Mouse (Mus musculus) gastrocnemius, postnatal 25 days (tissue): ENCODE data around the gene Ssh3. TPM values are rescaled to one million over a fixed set of nuclear protein-coding genes. Genes with fewer than 3 reads are reported as not detected.
A peak's percentile ranks its signal among the peaks of the same experiment; 100 is the strongest.

ENCODE experiments used
- DNase-seq: peaks from one replicate; pipeline ENCODE4 v3.0.0; 2022
- total RNA-seq, 2 experiments: library from RNA; stranded (reverse); gene quantifications; 1 replicate in 1 of 2; 2 replicates in 1 of 2; pipeline ENCODE4 v1.2.3; 2021

The Ssh3 gene
- total RNA-seq, 2 experiments from 2014 or later = 3.4 to 3.9 TPM

GRCm38 (mm10) chr19:4244775-4245174, 24.2 kb downstream of the Ssh3 start:
- no peak for DNase-seq

DNA sequence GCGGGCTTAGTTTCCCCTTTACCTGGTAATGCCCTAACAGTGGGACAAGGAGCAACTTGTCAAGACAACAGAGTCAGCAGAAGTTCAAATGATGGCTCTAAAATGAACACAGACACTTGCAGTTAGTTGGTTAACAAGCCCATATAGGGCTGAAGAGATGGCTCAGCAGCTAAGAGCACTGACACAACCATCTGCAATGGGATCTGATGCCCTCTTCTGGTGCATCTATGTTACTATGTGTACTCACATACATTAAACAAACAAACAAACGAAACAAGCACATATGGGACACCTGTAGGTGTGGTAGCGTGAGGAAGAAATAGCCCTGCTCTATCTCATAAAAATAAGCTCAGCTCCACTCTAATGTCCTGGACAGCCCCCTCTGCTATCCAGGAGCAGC, 26.6 kb downstream of the Ssh3 start:
- DNase-seq = no peak

- DNase-seq = no peak
Measured at GRCm38 (mm10) chr19:4240247-4240668, 28.7 kb downstream of the Ssh3 start.

DNA sequence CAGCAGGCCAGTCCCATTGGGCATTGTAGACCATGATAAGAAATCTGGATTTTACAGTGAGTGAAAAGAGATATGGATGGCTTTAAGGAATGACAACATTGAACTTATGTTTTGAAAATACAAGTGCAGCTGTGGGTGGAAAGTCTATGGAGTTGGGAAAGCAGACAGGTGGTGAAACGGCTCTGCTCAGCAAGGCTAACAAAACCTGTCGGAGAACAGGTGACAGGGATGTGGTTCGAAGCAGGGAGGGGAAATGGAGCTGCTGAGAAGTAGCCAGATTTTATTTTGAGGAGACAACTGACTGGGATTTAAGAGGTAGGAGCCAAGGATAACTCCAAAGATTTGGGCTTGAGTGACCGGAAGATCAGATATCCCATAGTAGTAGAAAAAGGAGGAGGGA, 34.4 kb downstream of the Ssh3 start:
- DNase-seq = no peak

GRCm38 (mm10) chr19:4232651-4233050, 36.3 kb downstream of the Ssh3 start:
- no peak for DNase-seq

- DNase-seq = no peak
Measured at GRCm38 (mm10) chr19:4232186-4232572, 36.8 kb downstream of the Ssh3 start.

- DNase-seq = peak; percentile 99
Measured at GRCm38 (mm10) chr19:4231253-4232185, 37.5 kb downstream of the Ssh3 start, which contains the start of gene Pold4. Gene Pold4 (plus strand): TSS chr19:4231899.

DNA sequence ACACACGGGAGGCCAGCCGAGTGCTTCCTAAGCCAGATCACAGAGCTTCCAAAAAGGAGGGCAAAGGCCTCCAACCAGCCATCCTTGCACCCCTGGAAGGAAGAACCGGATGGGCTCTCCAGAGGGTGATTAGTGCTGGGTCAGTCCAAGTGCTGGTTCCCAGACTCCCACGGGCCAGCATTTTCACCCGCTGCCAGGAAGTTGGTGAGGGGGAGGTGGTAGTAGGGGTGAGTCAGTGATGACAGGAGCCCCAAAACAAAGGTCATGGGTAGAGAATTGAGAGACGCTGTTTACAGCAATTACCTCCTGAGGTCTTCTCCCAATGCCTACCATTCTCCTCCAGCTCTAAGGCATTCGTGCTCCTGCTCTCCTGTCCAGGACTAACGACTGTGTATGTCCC, 38.6 kb downstream of the Ssh3 start:
- DNase-seq = no peak

DNA sequence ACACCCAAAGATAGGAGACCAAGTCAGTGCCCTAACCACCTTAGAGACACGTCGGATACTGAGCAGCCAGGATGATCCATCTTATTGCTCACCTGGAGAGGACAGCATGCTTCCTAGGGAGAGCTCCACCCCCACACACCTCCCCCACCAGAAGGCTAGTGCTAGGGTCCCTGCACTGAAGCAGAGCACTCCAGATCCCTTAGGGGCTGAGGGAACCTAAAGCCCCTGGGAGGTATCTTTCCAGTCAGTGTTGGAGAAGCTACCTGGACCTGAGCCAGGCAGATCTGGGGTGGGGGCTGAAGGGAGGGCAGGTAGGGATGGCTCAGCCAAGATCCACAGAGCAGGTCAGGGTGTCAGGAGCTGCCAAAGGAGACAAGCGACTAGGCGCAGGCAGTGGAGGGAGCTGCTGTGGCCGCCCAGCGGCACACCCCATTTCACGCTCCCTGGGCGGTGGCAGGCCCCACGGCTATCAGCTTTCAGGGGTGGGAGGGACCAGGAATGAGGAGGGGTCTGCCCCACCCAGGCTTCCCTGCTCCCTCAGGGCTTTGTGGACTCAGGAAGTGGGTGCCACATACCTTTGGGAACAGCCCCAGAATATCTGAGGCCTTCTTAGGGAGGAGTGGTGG, 39.4 kb downstream of the Ssh3 start:
- DNase-seq = peak; percentile 41

DNA sequence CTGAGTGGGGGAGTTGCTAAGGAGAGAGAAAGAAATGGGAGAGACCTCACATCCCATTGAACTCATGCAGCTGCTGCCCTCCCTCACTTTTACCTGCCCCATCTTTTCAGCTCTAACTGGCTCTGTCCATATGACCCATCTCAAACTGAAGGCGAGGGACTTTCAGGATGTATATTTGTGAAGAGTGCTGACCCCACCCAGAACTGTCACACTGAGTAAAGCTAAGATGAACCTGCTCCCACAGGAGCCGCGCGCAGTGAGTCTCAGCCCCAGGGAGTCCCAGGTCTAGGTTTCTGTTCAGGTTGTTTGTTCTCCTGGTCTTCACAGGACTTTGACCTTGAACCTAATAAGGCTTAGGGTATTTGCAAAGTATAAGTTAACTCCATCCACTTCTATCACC, 40.1 kb downstream of the Ssh3 start:
- no peak for DNase-seq

DNA sequence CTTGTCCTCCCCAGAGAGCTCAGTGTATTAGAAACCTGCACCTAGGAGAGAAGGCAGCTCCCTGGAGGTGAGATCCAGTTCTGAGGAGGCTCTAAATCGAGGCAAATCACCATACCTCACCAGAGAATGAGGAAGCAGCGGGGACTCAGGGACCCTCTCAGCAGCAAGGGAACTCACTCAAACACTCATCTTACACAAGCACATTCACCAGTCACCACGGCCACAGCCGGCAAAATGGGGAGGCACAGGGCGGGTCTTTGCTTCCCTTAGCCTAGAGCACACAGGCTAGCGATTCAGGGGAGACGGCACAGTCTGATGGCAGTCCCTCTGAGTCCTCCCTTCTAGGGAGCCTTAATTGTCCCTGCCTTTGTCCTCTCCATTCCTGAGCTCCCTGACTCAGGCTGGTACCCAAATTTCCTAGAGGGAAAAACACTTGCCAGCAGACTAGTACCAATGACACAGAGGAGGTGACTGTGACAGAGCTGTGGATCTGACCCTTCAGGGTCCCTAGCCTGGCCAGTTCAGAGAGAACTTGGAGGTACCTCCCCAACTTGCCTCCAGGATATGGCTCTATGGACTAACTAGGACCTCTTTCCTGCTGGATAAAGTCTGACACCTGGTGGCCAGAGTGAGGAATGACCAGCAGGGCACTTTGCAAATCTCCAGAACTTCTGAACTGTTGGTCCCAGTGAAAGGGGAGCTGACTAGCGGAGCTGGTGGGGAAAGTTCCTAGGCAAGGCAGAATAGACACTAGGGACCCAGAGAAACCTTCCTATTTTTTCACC, 40.9 kb downstream of the Ssh3 start:
- DNase-seq = peak; percentile 68

DNA sequence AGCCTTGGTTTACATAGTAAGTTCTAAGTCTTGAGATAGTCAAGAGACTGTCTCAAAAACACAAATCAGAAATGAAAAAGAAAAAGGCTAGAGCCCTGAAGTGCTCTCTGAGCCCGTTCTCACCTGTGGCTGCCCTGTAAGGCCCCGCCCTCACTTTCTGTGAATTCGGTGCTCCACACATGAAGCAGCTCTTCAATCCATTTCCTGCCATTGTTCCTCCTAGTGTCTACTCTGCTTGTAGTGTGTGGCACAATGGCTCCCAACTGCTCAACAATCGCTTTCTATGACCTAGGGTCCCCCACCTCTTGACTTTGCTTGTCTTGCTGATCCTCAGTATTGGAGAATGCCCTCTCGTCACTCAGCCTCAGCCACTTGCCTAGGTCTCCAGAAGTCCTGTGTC, 41.5 kb downstream of the Ssh3 start:
- no peak for DNase-seq

DNA sequence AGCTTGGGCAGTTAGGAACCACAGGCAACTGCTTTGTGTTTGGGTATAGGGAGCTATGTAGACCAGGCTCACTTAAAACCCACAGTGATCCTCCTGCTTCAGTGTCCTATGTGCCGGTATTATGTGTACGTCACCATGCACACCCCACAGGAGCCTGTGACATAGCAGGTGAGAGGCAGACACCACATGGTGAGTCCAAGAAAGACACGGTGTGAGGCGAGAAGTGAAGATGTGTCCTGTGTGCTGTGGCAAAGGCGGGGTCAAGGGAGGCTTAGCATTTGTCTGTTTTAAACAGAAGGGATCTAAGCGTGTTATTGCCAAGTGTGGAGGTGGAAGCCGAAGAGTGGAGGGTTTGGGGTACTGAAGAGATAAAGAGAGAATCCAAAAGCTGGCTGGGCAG, 42.2 kb downstream of the Ssh3 start:
- no peak for DNase-seq

DNA sequence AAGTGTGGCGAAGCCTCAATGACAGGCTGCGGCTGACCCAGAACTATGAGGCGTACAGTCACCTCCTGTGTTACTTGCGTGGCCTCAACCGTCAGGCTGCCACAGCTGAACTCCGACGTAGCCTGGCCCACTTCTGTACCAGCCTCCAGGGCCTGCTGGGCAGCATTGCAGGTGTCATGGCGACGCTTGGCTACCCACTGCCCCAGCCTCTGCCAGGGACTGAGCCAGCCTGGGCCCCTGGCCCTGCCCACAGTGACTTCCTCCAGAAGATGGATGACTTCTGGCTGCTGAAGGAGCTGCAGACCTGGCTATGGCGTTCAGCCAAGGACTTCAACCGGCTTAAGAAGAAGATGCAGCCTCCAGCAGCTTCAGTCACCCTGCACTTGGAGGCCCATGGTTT, 46.8 kb downstream of the Ssh3 start:
- DNase-seq = no peak

GRCm38 (mm10) chr19:4220957-4221743, 47.8 kb downstream of the Ssh3 start:
- no peak for DNase-seq

DNA sequence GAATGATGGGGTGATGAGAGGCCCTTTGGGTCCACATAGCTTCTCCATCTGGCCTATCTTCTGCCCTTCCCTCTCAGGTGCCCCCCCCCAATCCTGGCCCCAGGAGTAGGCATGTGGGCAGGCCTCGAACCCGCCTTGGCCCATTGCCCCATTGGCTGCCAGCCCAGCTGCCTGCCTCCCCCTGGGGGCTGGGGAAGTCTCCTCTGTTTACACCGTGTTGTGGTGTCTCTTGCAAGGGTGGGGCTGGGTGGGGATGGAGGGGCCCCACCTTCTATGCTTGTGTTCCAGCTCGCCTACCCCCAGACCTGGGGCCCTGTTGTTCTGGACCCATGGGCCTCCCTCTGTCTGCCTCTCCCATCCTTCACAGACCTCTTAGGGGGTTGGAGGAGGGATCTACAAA, 48.6 kb downstream of the Ssh3 start:
- no peak for DNase-seq

DNA sequence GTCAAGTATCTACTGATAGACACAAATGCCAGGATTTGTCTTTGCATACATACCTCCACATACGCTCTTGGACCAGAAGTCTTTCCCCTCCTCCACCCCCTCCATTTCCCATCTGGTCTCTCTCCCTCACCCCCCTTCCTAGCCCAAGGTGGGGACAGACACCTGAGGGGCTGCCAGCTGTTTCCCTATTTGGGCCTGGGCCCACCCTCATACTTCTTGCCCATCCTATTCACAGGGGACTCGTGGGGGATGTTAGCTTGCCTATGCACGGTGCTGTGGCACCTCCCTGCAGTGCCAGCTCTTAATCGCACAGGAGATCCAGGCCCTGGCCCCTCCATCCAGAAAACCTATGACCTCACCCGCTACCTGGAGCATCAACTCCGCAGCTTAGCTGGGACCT, 49.0 kb downstream of the Ssh3 start:
- no peak for DNase-seq

DNA sequence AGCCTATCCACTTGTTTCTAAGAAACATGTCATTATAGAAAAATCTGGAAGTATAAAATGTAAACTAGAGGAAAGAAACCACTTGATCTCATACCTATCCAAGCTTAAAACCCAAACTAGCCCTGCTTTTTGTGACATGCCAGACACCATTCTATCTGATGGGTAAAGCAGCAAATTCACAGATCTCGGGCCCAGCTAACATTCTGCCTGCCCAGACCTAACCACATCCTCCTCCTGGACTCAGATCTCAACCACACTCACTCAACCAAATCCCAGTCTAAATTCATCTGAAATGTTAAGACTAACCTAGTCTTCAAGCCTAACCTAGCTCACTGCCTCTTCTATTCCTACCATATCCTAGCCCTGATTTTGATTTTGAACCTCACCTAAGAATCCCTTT, 50.2 kb downstream of the Ssh3 start:
- DNase-seq = no peak

DNA sequence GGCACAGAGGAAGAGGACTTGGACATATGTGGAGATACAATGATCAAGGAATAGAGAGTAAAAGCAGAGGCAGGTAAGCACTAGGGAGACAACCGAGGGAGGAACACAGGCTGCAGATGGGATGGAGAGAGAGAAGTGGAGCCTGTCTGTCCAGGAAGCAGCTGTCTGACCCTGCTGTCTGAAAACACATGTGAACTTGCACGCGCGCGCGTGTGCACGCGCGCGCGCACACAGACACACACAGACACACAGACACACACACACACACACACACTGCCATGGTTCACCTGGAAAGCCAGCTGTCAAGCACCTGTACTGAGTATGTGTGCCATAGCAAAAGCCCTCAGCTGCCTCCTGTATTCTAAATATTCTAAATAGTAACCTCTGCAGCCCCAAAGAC, 50.7 kb downstream of the Ssh3 start:
- DNase-seq = no peak

DNA sequence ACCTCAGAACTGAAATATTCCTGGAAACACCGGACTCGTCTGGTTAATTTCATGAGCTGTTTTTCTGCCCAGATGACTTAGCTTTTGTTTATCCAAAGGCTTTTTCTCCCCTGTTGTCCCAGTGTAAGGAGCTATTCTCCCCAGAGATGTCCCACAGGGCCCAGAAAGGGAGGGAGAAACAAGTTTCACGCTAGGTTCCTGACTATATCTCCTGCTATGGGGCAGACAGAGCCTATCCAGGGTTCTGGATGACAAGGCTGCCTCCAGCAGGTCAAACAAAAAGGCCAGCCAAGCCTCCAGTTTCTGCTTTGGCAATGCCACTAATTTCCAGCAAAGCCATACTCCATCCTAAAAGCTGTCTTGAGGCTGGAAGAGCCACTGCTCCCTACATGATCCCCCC, 51.1 kb downstream of the Ssh3 start:
- DNase-seq = no peak

- DNase-seq = no peak
Measured at GRCm38 (mm10) chr19:4217140-4217539, 51.8 kb downstream of the Ssh3 start.
